Mouse (Mus musculus) midbrain, postnatal 0 days (tissue): ENCODE results near the gene Rin1. TPM values are rescaled to one million over a fixed set of nuclear protein-coding genes. Genes with fewer than 3 reads are reported as not detected.
A peak's percentile ranks its signal among the peaks of the same experiment; 100 is the strongest.

ENCODE experiments used
- ATAC-seq: fragments of 200-750 bp; cut with Nextera tagmentation; 2 replicates; pipeline ENCODE4 v1.8.0; 2017; ENCODE audit warnings: moderate number of reproducible peaks, mild to moderate bottlenecking, moderate TSS enrichment, moderate library complexity; ENCODE audit not compliant: low FRiP score
- DNase-seq: peaks from one replicate; pipeline ENCODE4 v3.0.0-alpha.2; 2015; ENCODE audit warnings: low spot score
- H3K27ac ChIP-seq: fragments of 300-500 bp; sonication (generic); 2 replicates; pipeline ENCODE4 v1.5.1; 2014; ENCODE audit warnings: low read depth, mild to moderate bottlenecking, low read length, mixed read lengths
- H3K27me3 ChIP-seq: fragments of 300-500 bp; sonication (generic); 2 replicates; pipeline ENCODE4 v1.6.1; 2014; ENCODE audit warnings: low read length, control low read depth, mixed read lengths; ENCODE audit not compliant: insufficient read depth
- H3K36me3 ChIP-seq: fragments of 300-500 bp; sonication (generic); 2 replicates; pipeline ENCODE4 v1.6.1; 2014; ENCODE audit warnings: low read length, control low read depth, mixed read lengths; ENCODE audit not compliant: insufficient read depth
- H3K4me1 ChIP-seq: fragments of 300-500 bp; sonication (generic); 2 replicates; pipeline ENCODE4 v1.6.1; 2014; ENCODE audit warnings: mild to moderate bottlenecking, control low read depth, antibody characterized with exemption, low read length, mixed read lengths; ENCODE audit not compliant: insufficient read depth
- H3K4me2 ChIP-seq: fragments of 300-500 bp; sonication (generic); 2 replicates; pipeline ENCODE4 v1.6.1; 2014; ENCODE audit warnings: low read depth, mild to moderate bottlenecking, low read length, mixed read lengths; ENCODE audit not compliant: poor library complexity, severe bottlenecking
- H3K4me3 ChIP-seq: fragments of 300-500 bp; sonication (generic); 2 replicates; pipeline ENCODE4 v1.5.1; 2014; ENCODE audit warnings: low read depth, mild to moderate bottlenecking, low read length, moderate library complexity
- H3K9ac ChIP-seq: fragments of 300-500 bp; sonication (generic); replicated peaks from 2 replicates; pipeline ENCODE4 v1.6.1; 2014; ENCODE audit warnings: mild to moderate bottlenecking, low read length, moderate library complexity, mixed read lengths; ENCODE audit not compliant: poor library complexity, severe bottlenecking
- H3K9me3 ChIP-seq: fragments of 300-500 bp; sonication (generic); 2 replicates; pipeline ENCODE4 v1.6.1; 2016; ENCODE audit warnings: low read length, control low read depth
- CTCF ChIP-seq: IDR thresholded peaks from 2 replicates; pipeline ENCODE4 v1.5.1; 2016; ENCODE audit warnings: antibody characterized with exemption, mild to moderate bottlenecking
- WGBS: fragments of 180-500 bp; shearing (Covaris S2); extraction: QIAGEN DNeasy Blood & Tissue Kit; methylation state at CpG from one replicate; pipeline ENCODE4 v1.1.7; 2014; 5-methylcytosine and 5-hydroxymethylcytosine counted together
- polyA plus RNA-seq: library from polyadenylated mRNA; unstranded; fragments of >200 nt; fragmentation: Nextera tagmentation; extraction: Ambion mirVana; gene quantifications from 2 replicates; pipeline ENCODE4 v1.2.1, GENCODE M21; 2015
- total RNA-seq: library from RNA; depleted of rRNA; stranded (reverse); fragments of >200 nt; gene quantifications from 2 replicates; pipeline ENCODE4 v1.2.3, GENCODE M21; 2014

Gene Rin1
- total and polyA plus RNA-seq, 2 experiments from 2014 or later = 0.96 to 4.3 TPM

- under 1% methylated on average over 39 of the region's 40 CpGs for WGBS
- H3K9ac ChIP-seq = peak overlapping the region; percentile 66
- ATAC-seq = peak; percentile 64
- H3K27me3 ChIP-seq = peaks cover 29% of the 10 kb centered on the region
- peak; percentile 78 for DNase-seq
- H3K27ac ChIP-seq = no peak overlapping the region; the same call in 1 of the 2 replicates
- no peaks in the 10 kb centered on the region for H3K9me3 ChIP-seq
- peak overlapping the region; percentile 91 for H3K4me2 ChIP-seq
- H3K4me3 ChIP-seq = peak overlapping the region; percentile 45
- TF ChIP-seq CTCF = no peak
- peaks cover 11% of the 10 kb centered on the region for H3K4me1 ChIP-seq
- H3K36me3 ChIP-seq = no peaks in the 10 kb centered on the region
Observed at GRCm38 (mm10) chr19:5071545-5072369, 21.5 kb downstream of the Rin1 start.

- 3% methylated on average over 20 of the region's 20 CpGs for WGBS
Observed at GRCm38 (mm10) chr19:5072389-5073019, 22.2 kb downstream of the Rin1 start.

GRCm38 (mm10) chr19:5073028-5073427 lies 22.7 kb downstream of the Rin1 start:
- peaks cover 8% of the 10 kb centered on the region for H3K4me1 ChIP-seq
- TF ChIP-seq CTCF = peak; percentile 72
- no peaks in the 10 kb centered on the region for H3K9me3 ChIP-seq
- no peak overlapping the region for H3K9ac ChIP-seq
- H3K36me3 ChIP-seq = no peaks in the 10 kb centered on the region
- DNase-seq (peak; percentile 78), ATAC-seq (no peak)
- 2% methylated on average over 15 of the region's 15 CpGs for WGBS
- peak overlapping the region; percentile 45; the same call in 1 of the 2 replicates for H3K4me3 ChIP-seq
- H3K4me2 ChIP-seq = peak overlapping the region; percentile 91
- peaks cover 23% of the 10 kb centered on the region for H3K27me3 ChIP-seq
- H3K27ac ChIP-seq = no peak overlapping the region

More at GRCm38 (mm10) chr19:5072389-5073019, 22.2 kb downstream of the Rin1 start:
- H3K4me2 ChIP-seq = peak overlapping the region; percentile 91
- H3K4me3 ChIP-seq = peak overlapping the region; percentile 45
- ATAC-seq (no peak), DNase-seq (no peak)
- TF ChIP-seq CTCF = no peak
- H3K27me3 ChIP-seq = peaks cover 25% of the 10 kb centered on the region
- no peaks in the 10 kb centered on the region for H3K9me3 ChIP-seq
- no peaks in the 10 kb centered on the region for H3K36me3 ChIP-seq
- H3K27ac ChIP-seq = no peak overlapping the region
- H3K4me1 ChIP-seq = peaks cover 11% of the 10 kb centered on the region
- H3K9ac ChIP-seq = 0 out of 2 replicates have a peak overlapping the region, but pooled peaks have one; percentile 66

GRCm38 (mm10) chr19:5073518-5073917 lies 23.2 kb downstream of the Rin1 start:
- no peak overlapping the region for H3K4me2 ChIP-seq
- ATAC-seq = no peak
- 47% methylated on average over 5 of the region's 5 CpGs for WGBS

GRCm38 (mm10) chr19:5079279-5079678 lies 29.0 kb downstream of the Rin1 start:
- Histone ChIP-seq H3K4me2 (no peak overlapping the region), H3K4me1 (no peaks in the 10 kb centered on the region), H3K4me3 (no peak overlapping the region), H3K27me3 (peaks cover 26% of the 10 kb centered on the region), H3K9me3 (no peaks in the 10 kb centered on the region), H3K36me3 (peaks cover 25% of the 10 kb centered on the region), H3K9ac (no peak overlapping the region), H3K27ac (no peak overlapping the region)
- ATAC-seq (no peak), DNase-seq (no peak)
- peak; percentile 21; the same call in 1 of the 2 replicates for TF ChIP-seq CTCF
- WGBS = 94% methylated on average over 1 of the region's 1 CpGs

More at GRCm38 (mm10) chr19:5073518-5073917, 23.2 kb downstream of the Rin1 start:
- Histone ChIP-seq H3K27ac (no peak overlapping the region), H3K4me3 (no peak overlapping the region), H3K27me3 (peaks cover 18% of the 10 kb centered on the region), H3K36me3 (no peaks in the 10 kb centered on the region), H3K4me1 (peaks cover 8% of the 10 kb centered on the region), H3K9me3 (no peaks in the 10 kb centered on the region), H3K9ac (no peak overlapping the region)
- DNase-seq = no peak
- no peak for TF ChIP-seq CTCF

- H3K27me3 ChIP-seq = peaks cover 25% of the 10 kb centered on the region
- no peak overlapping the region for H3K4me2 ChIP-seq
- no peak overlapping the region for H3K27ac ChIP-seq
- H3K4me3 ChIP-seq = no peak overlapping the region
- TF ChIP-seq CTCF = no peak
- DNase-seq (no peak), ATAC-seq (no peak)
- H3K9ac ChIP-seq = no peak overlapping the region
- H3K9me3 ChIP-seq = no peaks in the 10 kb centered on the region
- 79% methylated on average over 18 of the region's 18 CpGs for WGBS
- H3K36me3 ChIP-seq = peaks cover 25% of the 10 kb centered on the region
- H3K4me1 ChIP-seq = no peaks in the 10 kb centered on the region
Observed at GRCm38 (mm10) chr19:5082005-5082404, 31.7 kb downstream of the Rin1 start.
